Mouse (Mus musculus): ENCODE data around the gene Rgs11.

DNA sequence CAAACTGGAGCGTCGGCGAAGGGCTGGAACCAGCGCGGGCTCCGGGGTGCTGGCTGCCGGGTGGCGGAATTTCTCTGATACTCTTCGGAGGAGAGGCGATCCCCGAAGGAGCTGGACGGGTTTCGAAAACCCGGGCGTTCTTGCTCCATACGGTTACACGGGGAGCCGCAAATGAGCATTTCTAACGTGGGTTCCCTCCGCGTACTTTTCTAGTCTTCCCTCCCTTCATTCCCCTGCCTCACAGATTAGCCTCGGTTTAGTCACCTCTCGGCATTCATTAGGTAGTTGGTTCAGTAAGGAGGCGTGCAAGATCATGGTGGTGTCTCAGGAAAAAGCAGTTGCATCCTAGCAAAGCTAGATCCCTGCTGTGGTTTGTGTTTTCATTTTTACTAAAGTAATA lies 50.6 kb downstream of the Rgs11 start:
- TF ChIP-seq GATA1 (IDR thresholded peaks at IDR 0.05; ENCODE audit: borderline replicate concordance, low read length) (no peak), FLI1 (IDR thresholded peaks at IDR 0.05; ENCODE audit: low read length) (no peak)

All from megakaryocyte, embryonic 14.5 days (primary cell).